Comparison of ENCODE assay signal across 18 mouse cellular contexts in genomic region chr1:57875109-57875508, GRCm38 (mm10).
DNase-seq lines count a peak whose midpoint lies in the region; ATAC-seq lines count a peak whose summit lies in the region.
"Had no signal": no experiment of that assay in that cellular context is flagged by ENCODE, and none has a peak within 500 bp of the region (broad histone marks: within the 10 kb centered on the region; RNA-seq: fewer than 3 reads in every experiment).

No protein-coding gene starts in this region.

- no peaks in the 10 kb centered on the region for H3K27me3 ChIP-seq in forebrain, embryonic 11.5 days (ENCODE audit: control insufficient read depth, insufficient read depth, low read length)
- H3K27me3 ChIP-seq in forebrain, embryonic 10.5 days (ENCODE audit: poor library complexity, severe bottlenecking): 0 out of 2 replicates have a peak, but pooled peaks cover 5% of the 10 kb centered on the region
- H3K27me3 ChIP-seq in forebrain, embryonic 12.5 days: no peaks in the 10 kb centered on the region
- no peaks in the 10 kb centered on the region for H3K27me3 ChIP-seq in hindbrain, embryonic 13.5 days
- H3K27me3 ChIP-seq in neural tube, embryonic 13.5 days: no peaks in the 10 kb centered on the region
- H3K27me3 ChIP-seq: stomach, embryonic 15.5 days had no signal

- no peak overlapping the region for H3K4me3 ChIP-seq in forebrain, embryonic 11.5 days (ENCODE audit: low read depth, low read length)
- no peak overlapping the region for H3K4me3 ChIP-seq in forebrain, embryonic 10.5 days
- H3K4me3 ChIP-seq in forebrain, embryonic 12.5 days (replicated peaks): no peak overlapping the region
- no peak overlapping the region for H3K4me3 ChIP-seq in hindbrain, embryonic 13.5 days
- H3K4me3 ChIP-seq in neural tube, embryonic 13.5 days: no peak overlapping the region
- H3K4me3 ChIP-seq: stomach, embryonic 15.5 days had no signal

- H3K36me3 ChIP-seq in forebrain, embryonic 11.5 days (ENCODE audit: control insufficient read depth, insufficient read depth, low read length): no peaks in the 10 kb centered on the region
- no peaks in the 10 kb centered on the region for H3K36me3 ChIP-seq in forebrain, embryonic 10.5 days (replicated peaks)
- no peaks in the 10 kb centered on the region for H3K36me3 ChIP-seq in forebrain, embryonic 12.5 days (replicated peaks)
- H3K36me3 ChIP-seq in hindbrain, embryonic 13.5 days: no peaks in the 10 kb centered on the region
- H3K36me3 ChIP-seq in neural tube, embryonic 13.5 days: no peaks in the 10 kb centered on the region
- H3K36me3 ChIP-seq: stomach, embryonic 15.5 days had no signal

- ATAC-seq in forebrain, embryonic 11.5 days (replicated peaks; ENCODE audit: low FRiP score): no peak
- ATAC-seq in forebrain, embryonic 12.5 days (ENCODE audit: low FRiP score): no peak
- ATAC-seq in hindbrain, embryonic 13.5 days (ENCODE audit: low FRiP score): peak; percentile 65
- ATAC-seq in neural tube, embryonic 13.5 days (ENCODE audit: low read depth): peak; percentile 72
- ATAC-seq: activated CD4-positive, CD25-positive, alpha-beta regulatory T cell, adult 4 months had no signal

- H3K9ac ChIP-seq in forebrain, embryonic 11.5 days (ENCODE audit: low read length): no peak overlapping the region
- H3K9ac ChIP-seq in forebrain, embryonic 12.5 days: no peak overlapping the region
- H3K9ac ChIP-seq in hindbrain, embryonic 13.5 days: no peak overlapping the region
- H3K9ac ChIP-seq in neural tube, embryonic 13.5 days: no peak overlapping the region
- H3K9ac ChIP-seq: lung, embryonic 14.5 days; stomach, embryonic 15.5 days had no signal

- DNase-seq in forebrain, embryonic 11.5 days (ENCODE audit: low spot score): no peak
- DNase-seq in forebrain, embryonic 10.5 days (ENCODE audit: extremely low spot score, low spot score): no peak
- no peak for DNase-seq in frontal cortex, postnatal 36 days (ENCODE audit: low spot score in 2 of 2)
- no peak for DNase-seq in frontal cortex, postnatal 10 days (ENCODE audit: low spot score in 2 of 2)
- DNase-seq in adrenal gland, adult 8-10 months: no peak
- DNase-seq: gastrocnemius, postnatal 14 days; heart, postnatal 36 days; kidney, adult 18-20 months; kidney, postnatal 25 days; lung, embryonic 14.5 days; thymus, postnatal 14 days had no signal

- no peak overlapping the region for H3K4me2 ChIP-seq in forebrain, embryonic 11.5 days (ENCODE audit: low read depth, low read length, severe bottlenecking)
- no peak overlapping the region for H3K4me2 ChIP-seq in forebrain, embryonic 12.5 days
- no peak overlapping the region for H3K4me2 ChIP-seq in hindbrain, embryonic 13.5 days
- H3K4me2 ChIP-seq in neural tube, embryonic 13.5 days: peak overlapping the region; percentile 27
- H3K4me2 ChIP-seq: heart, embryonic 11.5 days; liver, embryonic 11.5 days; lung, embryonic 14.5 days; stomach, embryonic 15.5 days had no signal

- WGBS in forebrain, embryonic 11.5 days: 80% methylated on average over 6 of the region's 6 CpGs
- 87% methylated on average over 6 of the region's 6 CpGs for WGBS in forebrain, embryonic 10.5 days
- WGBS in forebrain, embryonic 12.5 days: 72% methylated on average over 6 of the region's 6 CpGs
- 56% methylated on average over 6 of the region's 6 CpGs for WGBS in hindbrain, embryonic 13.5 days
- whole genome bisulfite sequencing in neural tube, embryonic 13.5 days: 55% methylated on average over 6 of the region's 6 CpGs

- no peaks in the 10 kb centered on the region for H3K9me3 ChIP-seq in forebrain, embryonic 11.5 days (ENCODE audit: control insufficient read depth, low read length)
- no peaks in the 10 kb centered on the region for H3K9me3 ChIP-seq in forebrain, embryonic 10.5 days
- H3K9me3 ChIP-seq in forebrain, embryonic 12.5 days: no peaks in the 10 kb centered on the region
- H3K9me3 ChIP-seq in hindbrain, embryonic 13.5 days: no peaks in the 10 kb centered on the region
- H3K9me3 ChIP-seq in neural tube, embryonic 13.5 days: no peaks in the 10 kb centered on the region
- H3K9me3 ChIP-seq: stomach, embryonic 15.5 days had no signal

- peak overlapping the region; percentile 31; the same call in 1 of the 2 replicates for H3K27ac ChIP-seq in forebrain, embryonic 11.5 days (ENCODE audit: low read depth, low read length)
- H3K27ac ChIP-seq in forebrain, embryonic 10.5 days: no peak overlapping the region
- H3K27ac ChIP-seq in forebrain, embryonic 12.5 days: peak overlapping the region; percentile 75
- peak overlapping the region; percentile 88 for H3K27ac ChIP-seq in hindbrain, embryonic 13.5 days
- H3K27ac ChIP-seq in neural tube, embryonic 13.5 days (replicated peaks): peak overlapping the region; percentile 79
- H3K27ac ChIP-seq: stomach, embryonic 15.5 days had no signal

- H3K4me1 ChIP-seq in forebrain, embryonic 11.5 days (replicated peaks; ENCODE audit: control insufficient read depth, insufficient read depth, low read length): peaks cover 4% of the 10 kb centered on the region; the same call in 1 of the 2 replicates
- H3K4me1 ChIP-seq in forebrain, embryonic 10.5 days: peaks cover 43% of the 10 kb centered on the region
- H3K4me1 ChIP-seq in forebrain, embryonic 12.5 days: peaks cover 47% of the 10 kb centered on the region
- H3K4me1 ChIP-seq in hindbrain, embryonic 13.5 days (replicated peaks): peaks cover 56% of the 10 kb centered on the region
- H3K4me1 ChIP-seq in neural tube, embryonic 13.5 days (replicated peaks): peaks cover 45% of the 10 kb centered on the region
- H3K4me1 ChIP-seq: stomach, embryonic 15.5 days had no signal

Comparison
In these comparisons a context has a peak if more than half of its experiments do, and no peak if none do; other contexts are left out.
1. ATAC-seq: peak in hindbrain, embryonic 13.5 days (single experiment) and neural tube, embryonic 13.5 days (single experiment); none in forebrain, embryonic 11.5 days (single experiment) and forebrain, embryonic 12.5 days (single experiment).